Mouse (Mus musculus) small intestine, adult 10 weeks (tissue): ENCODE data around the gene Thoc5. TPM values are rescaled to one million over a fixed set of nuclear protein-coding genes. Genes with fewer than 3 reads are reported as not detected.

Experiments
- polyA plus RNA-seq: library from polyadenylated mRNA; stranded (reverse); fragments of 350-450 nt; fragmentation: Illumina TruSeq; extraction: RNeasy Lipid Tissue Mini Kit (QIAGEN cat#74804); gene quantifications from one replicate; pipeline ENCODE4 v1.2.3, GENCODE M21; 2014; ENCODE audit warnings: low replicate concordance

Gene Thoc5
- polyA plus RNA-seq, result 2.5 TPM

DNA sequence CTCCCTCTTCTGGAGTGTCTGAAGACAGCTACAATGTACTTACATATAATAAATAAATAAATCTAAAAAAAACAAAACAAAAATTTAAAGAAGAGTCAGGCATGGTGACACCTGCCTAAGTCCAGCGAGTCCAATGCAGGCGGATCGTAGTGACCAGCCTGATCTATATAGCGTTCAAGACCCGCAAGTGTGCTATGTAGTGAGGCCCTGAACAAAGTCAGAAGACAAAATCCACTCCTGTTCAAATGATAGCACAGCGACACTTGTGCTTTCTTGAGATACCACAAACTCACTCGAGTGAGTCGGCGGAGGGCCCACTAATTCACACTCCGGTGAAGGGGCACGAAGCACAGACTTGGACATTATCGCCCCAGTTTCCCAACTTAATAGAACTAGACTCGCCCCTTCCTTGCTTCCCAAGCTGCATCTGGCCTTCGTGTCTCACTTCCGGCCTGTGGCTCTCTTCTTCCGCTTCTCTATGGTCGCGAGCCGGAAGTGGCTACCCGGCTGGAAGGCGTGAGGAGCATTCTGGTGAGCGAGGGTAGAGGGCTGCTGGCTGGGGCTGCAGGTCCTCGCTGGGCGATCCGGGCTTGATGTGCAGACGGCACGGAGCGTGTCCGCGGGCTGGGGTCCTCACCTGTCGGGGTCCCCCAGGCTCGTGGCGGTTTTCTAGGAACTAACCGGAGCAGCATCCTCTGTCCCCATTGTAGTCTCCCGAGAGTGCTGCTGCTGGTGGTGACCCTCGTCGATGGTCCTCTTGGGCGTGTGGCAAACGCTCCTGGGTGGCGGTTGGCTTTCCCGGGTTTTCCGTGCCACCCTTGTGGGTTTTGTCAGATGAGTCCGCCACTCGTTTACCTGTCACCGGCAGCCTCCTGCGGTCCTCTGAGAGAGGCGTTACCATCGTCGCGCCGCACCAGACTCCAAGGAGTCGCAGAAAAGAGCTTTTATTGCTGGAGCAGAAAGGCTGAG, at the start of gene Thoc5:
Thoc5 (plus strand) TSS at position 473 of the 969 bp plus-strand sequence.

GRCm38 (mm10) chr11:4849258-4849943, 45.7 kb upstream of the Thoc5 start, which contains the start of gene Nf2:
TSS of gene Nf2 (minus strand) at chr11:4849536.

GRCm38 (mm10) chr11:4873755-4874475, 21.2 kb upstream of the Thoc5 start, which contains the start of gene Nipsnap1:
TSS of gene Nipsnap1 (plus strand) at chr11:4873951.

GRCm38 (mm10) chr11:4947813-4948174, 52.7 kb downstream of the Thoc5 start, which contains the start of gene Nefh:
TSS of gene Nefh (minus strand) at chr11:4948064.

Other genes starting within 250 kb of the Thoc5 start
- 31.6 TPM for gene Uqcr10, start 191.0 kb upstream of the Thoc5 start, polyA plus RNA-seq
- gene Zmat5, start 190.6 kb upstream of the Thoc5 start, polyA plus RNA-seq, result not detected
- gene Cabp7, start 148.5 kb upstream of the Thoc5 start, polyA plus RNA-seq, result not detected
- 65.1 TPM for gene Nf2, start 45.8 kb upstream of the Thoc5 start, polyA plus RNA-seq
- gene Nipsnap1, start 21.4 kb upstream of the Thoc5 start, polyA plus RNA-seq, result 39.5 TPM
- gene Nefh, start 52.7 kb downstream of the Thoc5 start, polyA plus RNA-seq, result not detected
- gene Ap1b1, start 91.5 kb downstream of the Thoc5 start, polyA plus RNA-seq, result 57.9 TPM
- not detected for gene Rasl10a, start 162.8 kb downstream of the Thoc5 start, polyA plus RNA-seq
- gene Gas2l1, start 170.0 kb downstream of the Thoc5 start, polyA plus RNA-seq, result 1.3 TPM
- 0.26 TPM for gene Rhbdd3, start 203.6 kb downstream of the Thoc5 start, polyA plus RNA-seq
- gene Ewsr1, start 203.9 kb downstream of the Thoc5 start, polyA plus RNA-seq, result 223 TPM